Mouse (Mus musculus) liver, postnatal 0 days (tissue): Measurements from ENCODE around the gene Sectm1a.

Experiments
- CTCF ChIP-seq: sonication (generic); IDR thresholded peaks from 2 replicates; pipeline ENCODE4 v1.5.1; 2016; ENCODE audit warnings: antibody characterized with exemption, low read depth
- EP300 ChIP-seq: IDR thresholded peaks from 2 replicates; pipeline ENCODE4 v1.6.1; 2016; ENCODE audit warnings: antibody characterized with exemption, low read depth, mild to moderate bottlenecking

DNA sequence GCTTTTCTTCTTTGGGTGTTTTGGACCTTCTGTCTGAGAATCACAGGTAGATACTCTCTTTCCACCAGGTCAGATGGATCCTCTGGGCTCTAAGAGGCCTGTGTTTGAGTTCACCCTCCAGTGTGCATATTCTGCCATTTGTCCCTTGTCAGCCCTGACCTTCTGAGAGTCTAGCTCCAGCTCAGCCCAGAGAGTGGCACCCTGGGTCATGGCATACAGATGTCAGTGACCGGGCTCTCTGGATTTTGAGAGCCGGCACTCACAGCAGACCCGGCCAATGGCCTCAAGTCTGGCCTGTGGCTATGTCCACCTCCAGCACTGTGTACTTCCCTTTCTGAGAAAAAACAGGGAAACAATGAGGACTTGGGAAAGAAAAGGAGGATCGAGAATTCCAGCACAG lies 21.5 kb downstream of the Sectm1a start:
- TF ChIP-seq CTCF (no peak), EP300 (no peak)
